Mouse (Mus musculus) heart, postnatal 0 days (tissue): ENCODE measurements at regions not wholly inside any gene's neighbourhood (a gene's known extent, or its start where the extent isn't known, plus 50 kb on each side); places are given as distances from the start of the nearest gene placed in this dataset.

Experiments used
- CTCF ChIP-seq: IDR thresholded peaks from 2 replicates; pipeline ENCODE4 v1.5.1; 2016; ENCODE audit warnings: antibody characterized with exemption, control low read depth, low read depth
- EP300 ChIP-seq: IDR thresholded peaks from 2 replicates; pipeline ENCODE4 v1.6.1; 2016; ENCODE audit warnings: antibody characterized with exemption, low read depth

DNA sequence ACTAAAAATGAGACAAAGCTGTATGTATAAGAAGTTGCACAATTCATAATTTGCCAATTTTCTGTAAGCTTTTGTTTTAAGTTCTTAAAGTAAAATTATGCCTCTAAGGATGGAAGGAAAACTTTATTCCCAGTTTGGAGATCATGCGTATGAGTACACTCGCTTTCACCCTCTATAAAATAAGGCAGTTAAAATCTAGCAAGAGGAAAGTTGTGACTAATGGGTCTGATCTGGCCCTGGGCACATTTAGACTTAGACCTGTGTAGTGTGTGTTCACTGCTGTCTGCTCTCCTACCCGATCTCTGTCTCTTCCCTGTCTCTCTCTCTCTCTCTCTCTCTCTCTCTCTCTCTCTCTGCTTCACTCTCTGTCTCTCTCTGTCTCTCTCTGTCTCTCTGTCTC, 51.9 kb upstream of the Daam1 start:
- TF ChIP-seq CTCF = no peak
- TF ChIP-seq EP300 = no peak
